Mouse (Mus musculus) Patski (cell line): ENCODE results near the gene Ctsl. TPM values are rescaled to one million over a fixed set of nuclear protein-coding genes. Genes with fewer than 3 reads are reported as not detected.

Source experiments
- ATAC-seq: fragments of 100-300 bp; one replicate; pipeline ENCODE4 v1.8.0; 2021
- CTCF ChIA-PET: fragments of 350-600 bp; sonication (Branson Sonifier 250); formaldehyde crosslinking; loops from one replicate; lab custom pipeline; 2022; ENCODE audit warnings: inconsistent platforms; lab: Charles Lee
- POLR2A ChIA-PET: fragments of 350-600 bp; sonication (Branson Sonifier 250); formaldehyde crosslinking; loops from one replicate; lab custom pipeline; 2022; ENCODE audit warnings: antibody characterized with exemption, inconsistent platforms; lab: Charles Lee
- DNase-seq: peaks from one replicate; pipeline ENCODE4 v3.0.0-alpha.2; 2011; ENCODE audit warnings: low read depth, low spot score
- H3K27me3 ChIP-seq: fragments of 371-371 bp; one replicate; pipeline ENCODE4 v1.5.1; 2021
- CTCF ChIP-seq: fragments of 100-300 bp; IDR thresholded peaks from one replicate; pipeline ENCODE4 v1.5.1; 2021
- in situ Hi-C: fragments of 300-500 bp; cut with MboI; formaldehyde crosslinking; loops from 3 replicates; pipeline ENCODE4 v1.11.1; 2018; ENCODE audit warnings: low pct_unique_long_range_greater_than_20kb, mixed read lengths
- polyA plus RNA-seq: library from polyadenylated mRNA; unstranded; gene quantifications from one replicate; pipeline ENCODE4 v1.2.3, GENCODE M21; 2021

The Ctsl gene
- 6,297 TPM for polyA plus RNA-seq

DNA sequence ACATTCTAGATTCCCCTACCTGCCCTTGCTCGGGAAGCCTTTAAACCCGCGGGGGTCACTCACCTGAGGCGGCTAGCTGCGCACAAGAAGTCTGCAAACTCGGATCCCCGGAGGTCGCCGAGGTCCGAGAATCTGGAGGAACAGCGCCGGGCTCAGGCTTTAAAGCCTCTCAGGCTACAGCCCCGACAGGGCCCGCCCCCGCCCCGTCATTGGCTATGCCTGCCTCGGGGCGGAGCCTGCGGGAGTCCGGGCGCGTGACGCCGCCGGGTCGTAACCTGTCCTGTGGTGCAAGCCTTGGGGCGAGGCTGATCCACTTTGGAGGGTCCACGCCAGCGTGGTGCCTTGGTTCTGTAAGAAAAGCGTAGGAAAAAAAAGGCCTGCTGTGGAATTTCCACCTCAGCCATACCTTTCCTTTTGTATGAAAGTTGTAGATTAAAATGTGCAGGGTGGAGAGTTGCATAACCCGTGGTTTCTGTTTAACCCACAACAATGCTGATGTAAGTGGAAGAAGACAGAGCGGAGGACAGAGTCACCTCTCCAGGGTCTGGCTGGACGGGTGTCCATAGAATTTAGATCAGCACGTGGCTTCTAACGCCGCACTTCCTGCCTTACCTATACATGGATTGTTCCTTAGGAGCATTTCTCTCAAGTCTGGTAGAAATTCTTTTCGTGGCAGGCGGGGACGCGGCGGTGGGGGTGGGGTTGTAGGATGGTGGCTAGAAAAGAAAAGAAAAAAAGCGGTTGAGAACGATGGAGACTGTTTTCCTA lies at the start of gene Ctsl:
Gene Ctsl, minus strand, starts transcription at position 718 of the 768 bp plus-strand sequence.
- peak; percentile 96 for ATAC-seq
- DNase-seq, result peak; percentile 72

DNA sequence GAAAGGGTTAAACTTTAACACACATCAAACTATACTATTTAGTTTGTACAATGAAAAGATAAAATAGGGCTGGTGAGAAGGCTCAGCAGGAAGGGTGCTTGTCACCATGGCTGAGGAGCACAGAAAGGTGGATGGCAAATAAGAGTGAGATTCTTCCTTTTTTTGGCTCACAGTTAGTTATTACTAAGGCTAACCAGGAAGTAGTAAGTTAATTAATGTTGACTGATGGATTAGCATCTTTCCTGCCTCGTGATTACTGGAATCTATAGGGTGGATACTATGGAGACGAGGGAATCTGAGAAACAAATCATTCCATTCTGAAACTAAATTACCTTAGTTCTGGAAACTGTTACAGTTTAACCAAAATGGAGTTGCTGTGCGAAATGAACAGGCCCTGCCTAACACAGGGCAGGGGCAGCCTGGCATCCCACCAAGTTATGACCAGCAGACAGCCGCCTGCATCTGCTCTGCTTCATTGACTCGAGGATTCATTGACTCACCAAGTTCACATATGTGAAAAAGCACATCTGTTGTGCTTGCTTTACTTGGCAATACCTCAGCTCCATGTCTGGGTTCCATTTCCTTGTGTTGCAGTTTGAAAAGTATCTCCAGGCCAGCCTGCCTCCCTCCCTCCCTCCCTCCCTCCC lies 46.4 kb upstream of the Ctsl start:
- ATAC-seq, result peak; percentile 95
- H3K27me3 ChIP-seq, result no peaks in the 10 kb centered on the region
- in situ Hi-C loops, result no loop called here
- POLR2A ChIA-PET, result interaction anchor here (0.6 to 1.3 kb wide), 3 partner anchors 16 to 48 kb away, joined by 3 to 5 read pairs (median 4); no protein-coding TSS in a partner anchor
- TF ChIP-seq CTCF, result no peak
- CTCF ChIA-PET, result interaction anchor here (1.1 kb wide), 2 partner anchors 19 to 28 kb away, joined by 3 read pairs; no protein-coding TSS in a partner anchor
- peak; percentile 91 for DNase-seq

More for the DNA sequence above, at the start of gene Ctsl:
- no peak for TF ChIP-seq CTCF
- ChIA-PET CTCF (interaction anchor here (2.7 kb wide), 1 partner anchor 55 kb away, joined by 7 read pairs; no protein-coding TSS in a partner anchor), POLR2A (interaction anchor here (0.9 to 2.1 kb wide), 6 partner anchors 11 to 68 kb away, joined by 3 to 7 read pairs (median 4); partner anchors contain the start of gene Cdk20)
- H3K27me3 ChIP-seq, result no peaks in the 10 kb centered on the region
- in situ Hi-C loops, result no loop called here

DNA sequence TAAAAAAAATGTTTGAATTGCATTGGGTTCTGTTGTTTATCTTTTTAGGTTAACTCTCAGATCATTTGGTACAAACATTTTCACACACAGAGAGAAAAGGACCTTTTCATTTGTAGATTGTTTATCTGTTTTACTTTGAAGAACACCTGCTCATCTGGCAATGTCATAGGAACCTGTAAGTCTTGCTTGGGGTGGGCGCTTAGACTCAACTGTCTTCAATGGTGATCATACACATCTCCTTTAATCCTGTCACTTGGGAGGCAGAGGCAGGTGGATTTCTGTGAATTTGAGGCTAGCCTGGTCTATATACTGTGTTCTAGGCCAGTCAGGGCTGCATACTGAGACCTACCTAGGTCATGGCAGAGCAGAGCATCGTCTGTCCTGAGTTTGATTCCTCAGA lies 45.0 kb upstream of the Ctsl start:
- no peak for TF ChIP-seq CTCF

DNA sequence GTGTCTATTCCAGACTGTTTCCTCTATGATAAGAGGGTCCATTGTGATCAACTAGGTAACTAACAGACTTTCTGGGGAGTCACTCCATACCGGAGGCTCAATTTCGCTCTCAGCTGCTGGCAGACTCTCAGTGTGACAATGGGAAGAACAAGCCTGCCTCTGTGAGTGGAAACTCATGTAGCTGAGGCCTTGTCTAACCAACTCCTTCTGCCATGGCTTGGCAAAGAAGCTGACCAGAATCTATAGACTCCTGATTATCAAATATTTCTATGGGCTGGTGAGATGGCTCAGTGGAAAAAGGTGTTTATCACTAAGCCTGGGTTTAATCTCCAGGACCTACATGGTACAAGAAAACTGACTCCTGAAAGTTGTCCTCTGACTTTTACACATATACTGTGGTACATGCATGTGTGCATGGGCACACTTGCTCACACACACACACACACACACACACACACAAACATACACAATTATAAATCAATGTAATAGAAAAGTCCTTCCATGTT lies 42.1 kb upstream of the Ctsl start:
- no peak for DNase-seq
- H3K27me3 ChIP-seq, result no peaks in the 10 kb centered on the region
- ChIA-PET POLR2A (no interaction called here), CTCF (interaction anchor here (0.9 to 2.2 kb wide), 2 partner anchors 12 to 15 kb away, joined by 3 to 5 read pairs; no protein-coding TSS in a partner anchor)
- no peak for TF ChIP-seq CTCF
- ATAC-seq, result no peak
- in situ Hi-C loops, result no loop called here

More for the DNA sequence above, 45.0 kb upstream of the Ctsl start:
- DNase-seq (no peak), ATAC-seq (no peak)
- no peaks in the 10 kb centered on the region for H3K27me3 ChIP-seq
- ChIA-PET CTCF (interaction anchor here (0.9 kb wide), 1 partner anchor 8 kb away, joined by 3 read pairs; no protein-coding TSS in a partner anchor), POLR2A (interaction anchor here (0.6 kb wide), 1 partner anchor 1554 kb away, joined by 4 read pairs; no protein-coding TSS in a partner anchor)
- in situ Hi-C loops, result no loop called here

DNA sequence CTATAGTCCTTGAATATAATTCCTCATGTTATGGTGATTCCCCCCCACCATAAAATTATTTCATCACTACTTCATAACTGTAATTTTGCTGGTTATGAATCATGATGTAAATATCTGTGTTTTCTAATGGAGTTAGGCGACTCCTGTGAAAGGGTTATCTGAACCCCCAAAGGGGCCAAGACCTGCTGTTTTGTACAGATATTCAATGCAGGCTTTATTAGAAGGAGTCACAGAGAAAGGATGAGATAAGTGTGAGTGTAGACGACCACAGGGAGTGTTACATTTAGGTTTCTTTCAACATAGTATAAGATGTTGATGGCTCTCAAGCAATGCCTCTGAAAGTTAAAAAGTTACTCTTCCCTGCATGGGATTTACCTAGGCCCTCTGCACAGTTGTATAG lies 40.6 kb upstream of the Ctsl start:
- in situ Hi-C loops, result no loop called here
- ATAC-seq, result no peak
- DNase-seq, result no peak
- H3K27me3 ChIP-seq, result no peaks in the 10 kb centered on the region
- TF ChIP-seq CTCF, result no peak
- ChIA-PET CTCF (interaction anchor here (1.1 to 1.7 kb wide), 2 partner anchors 9 to 14 kb away, joined by 3 to 6 read pairs; no protein-coding TSS in a partner anchor), POLR2A (no interaction called here)

DNA sequence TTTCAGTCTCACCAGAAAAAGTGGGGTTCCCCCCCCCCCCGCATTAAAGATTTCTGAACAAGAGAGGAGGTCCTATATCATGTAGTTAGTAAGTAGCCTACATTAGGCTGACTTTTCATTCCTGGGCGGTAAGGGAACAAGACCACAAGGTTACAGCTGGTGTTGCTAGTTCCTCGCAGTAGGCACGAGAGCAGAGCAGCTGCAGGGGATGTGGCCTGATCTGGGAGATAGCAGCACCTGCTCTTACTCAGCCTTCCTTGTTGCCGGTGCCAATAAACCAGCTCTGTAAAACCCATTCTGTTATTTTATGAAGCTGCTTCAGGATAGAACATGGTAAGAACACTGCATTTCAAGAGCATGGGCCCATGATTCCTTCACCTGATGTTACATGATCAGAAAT lies 39.9 kb upstream of the Ctsl start:
- no peak for DNase-seq
- in situ Hi-C loops, result no loop called here
- ChIA-PET CTCF (interaction anchor here (1.1 to 1.7 kb wide), 2 partner anchors 8 to 13 kb away, joined by 3 to 6 read pairs; no protein-coding TSS in a partner anchor), POLR2A (interaction anchor here (0.7 kb wide), 1 partner anchor 21 kb away, joined by 3 read pairs; no protein-coding TSS in a partner anchor)
- no peaks in the 10 kb centered on the region for H3K27me3 ChIP-seq
- ATAC-seq, result no peak
- no peak for TF ChIP-seq CTCF

DNA sequence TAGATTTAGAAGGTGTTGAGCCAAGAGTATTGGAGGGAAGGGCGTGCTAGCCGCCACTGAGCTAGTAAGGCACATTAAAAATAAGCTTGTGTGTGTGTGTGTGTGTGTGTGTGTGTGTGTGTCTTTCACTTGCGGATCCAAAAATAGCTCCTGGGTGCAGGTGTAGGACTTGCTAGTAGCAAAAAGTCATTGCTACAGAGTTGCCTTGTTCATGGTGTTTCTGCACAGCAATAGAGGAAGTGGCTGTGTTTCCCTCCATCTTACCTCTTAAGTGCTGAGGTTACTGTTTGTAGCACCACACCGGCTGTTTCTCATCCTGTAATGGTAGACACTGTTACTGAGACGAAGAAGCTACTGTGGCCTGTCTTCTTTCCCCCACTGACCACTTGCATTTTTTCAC lies 37.3 kb upstream of the Ctsl start:
- POLR2A ChIA-PET, result no interaction called here
- ATAC-seq, result no peak
- no peak for DNase-seq
- H3K27me3 ChIP-seq, result no peaks in the 10 kb centered on the region
- CTCF ChIA-PET, result interaction anchor here (1.0 to 3.2 kb wide), 2 partner anchors 8 to 10 kb away, joined by 3 to 11 read pairs; no protein-coding TSS in a partner anchor
- in situ Hi-C loops, result loop anchor here (10.0 kb wide), 1 partner anchor 253 kb away; the partner anchor contains the start of gene Zfp367
- no peak for TF ChIP-seq CTCF

DNA sequence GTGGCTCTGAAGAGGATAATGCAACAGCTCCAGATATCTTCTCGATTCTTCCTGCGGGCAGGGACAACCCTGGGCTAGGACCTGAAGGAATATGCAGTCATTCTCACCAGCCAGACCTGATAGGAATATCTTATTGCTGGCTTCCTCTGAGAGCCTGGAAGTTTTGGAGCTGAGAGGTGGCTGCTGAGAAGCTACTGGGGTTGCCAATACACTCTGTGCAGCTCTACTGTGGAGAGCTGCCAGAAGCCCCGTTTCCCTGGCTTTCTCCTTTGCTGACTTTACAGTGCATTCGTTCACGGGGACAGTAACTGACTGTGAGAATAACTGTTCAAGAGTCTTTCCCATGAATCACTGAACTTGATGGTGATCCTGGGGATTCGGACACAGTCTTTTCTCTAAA lies 34.9 kb upstream of the Ctsl start:
- ChIA-PET POLR2A (no interaction called here), CTCF (interaction anchor here (1.0 to 3.2 kb wide), 4 partner anchors 8 to 27 kb away, joined by 3 to 11 read pairs (median 4); partner anchors contain the start of gene Cdk20)
- no peaks in the 10 kb centered on the region for H3K27me3 ChIP-seq
- ATAC-seq (no peak), DNase-seq (no peak)
- in situ Hi-C loops, result loop anchor here (10.0 kb wide), 1 partner anchor 251 kb away; the partner anchor contains the start of gene Zfp367
- TF ChIP-seq CTCF, result no peak

DNA sequence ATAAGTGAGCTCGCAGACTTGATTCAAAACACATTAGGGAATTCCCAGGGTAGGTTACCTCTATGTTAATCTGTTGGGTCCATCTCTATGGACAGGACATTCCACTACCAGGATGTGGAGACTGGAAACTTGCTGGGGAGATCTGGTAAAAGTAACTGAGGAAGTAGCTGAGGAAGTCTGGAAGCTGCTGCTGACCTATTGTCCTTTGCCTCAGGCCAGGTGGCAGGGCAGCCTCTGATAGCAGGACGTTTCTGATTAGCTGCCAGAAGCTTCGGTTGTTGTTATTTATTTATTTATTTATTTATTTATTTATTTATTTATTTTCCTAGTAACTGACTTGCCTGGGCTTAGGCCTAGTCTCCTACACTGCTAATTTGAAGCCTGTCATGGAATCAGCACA lies 32.8 kb upstream of the Ctsl start:
- DNase-seq (no peak), ATAC-seq (no peak)
- ChIA-PET CTCF (interaction anchor here (1.3 kb wide), 1 partner anchor 11 kb away, joined by 6 read pairs; no protein-coding TSS in a partner anchor), POLR2A (no interaction called here)
- no peak for TF ChIP-seq CTCF
- in situ Hi-C loops, result loop anchor here (10.0 kb wide), 1 partner anchor 249 kb away; the partner anchor contains the start of gene Zfp367
- H3K27me3 ChIP-seq, result no peaks in the 10 kb centered on the region

DNA sequence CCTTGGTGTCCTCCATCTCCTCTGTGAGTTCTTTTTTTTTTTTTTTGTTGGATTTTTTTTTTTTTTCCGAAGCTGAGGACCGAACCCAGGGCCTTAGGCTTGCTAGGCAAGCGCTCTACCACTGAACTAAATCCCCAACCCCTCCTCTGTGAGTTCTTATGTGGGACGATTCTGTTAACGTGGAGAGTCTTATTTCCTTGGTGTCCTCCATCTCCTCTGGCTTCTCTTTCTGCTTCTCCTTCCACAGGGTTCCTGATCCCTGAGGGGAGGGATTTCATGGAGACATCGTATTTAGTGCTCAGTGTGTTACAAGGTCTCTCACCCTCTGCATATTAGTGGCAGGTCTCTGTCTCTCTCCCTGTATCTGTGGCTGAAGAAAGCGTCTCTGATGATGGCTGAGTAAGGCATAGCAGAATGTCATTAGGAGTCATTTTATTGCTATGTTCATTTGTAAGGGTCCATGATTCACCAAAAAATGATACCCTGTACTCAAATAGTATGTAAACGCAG lies 32.3 kb upstream of the Ctsl start:
- ATAC-seq (no peak), DNase-seq (no peak)
- CTCF ChIA-PET, result interaction anchor here (1.3 kb wide), 1 partner anchor 11 kb away, joined by 6 read pairs; no protein-coding TSS in a partner anchor
- no peaks in the 10 kb centered on the region for H3K27me3 ChIP-seq
- POLR2A ChIA-PET, result no interaction called here
- in situ Hi-C loops, result loop anchor here (10.0 kb wide), 1 partner anchor 248 kb away; the partner anchor contains the start of gene Zfp367
- TF ChIP-seq CTCF, result no peak
